Mouse (Mus musculus): ENCODE data around the gene Sco2. TPM values are rescaled to one million over a fixed set of nuclear protein-coding genes. Genes with fewer than 3 reads are reported as not detected.

The Sco2 gene
- polyA plus RNA-seq, 1 experiment, result 60.3 TPM

DNA sequence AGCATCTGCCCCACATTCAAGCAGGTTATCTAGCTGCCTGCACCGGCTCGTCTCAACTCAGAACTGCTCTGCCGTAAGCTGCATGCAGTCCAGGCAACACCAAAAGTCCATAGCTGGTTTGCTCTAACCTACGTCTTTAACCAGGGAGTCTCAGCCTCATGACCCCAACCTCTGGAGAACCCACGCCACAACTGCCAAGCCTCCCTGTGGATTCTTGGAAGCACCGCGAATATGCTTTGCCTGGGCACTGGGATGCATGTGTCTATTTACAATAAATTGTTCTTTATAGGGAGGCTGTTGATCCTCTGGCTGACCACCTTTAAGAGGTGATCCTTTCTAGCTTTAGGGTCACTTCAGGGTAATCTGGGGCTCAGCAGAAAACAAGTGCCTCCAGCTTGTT, 1.1 kb downstream of the Sco2 start:
- peak in 1 of 2 experiments; percentile 32 for DNase-seq
- Histone ChIP-seq H3K27me3 (ENCODE audit: control insufficient read depth, insufficient read depth, low read length) (no peaks in the 10 kb centered on the region), H3K27ac (ENCODE audit: insufficient read depth, low read length) (peak overlapping the region; percentile 6; the same call in 1 of the 2 replicates), H3K4me1 (ENCODE audit: control insufficient read depth, insufficient read depth, low read length) (peaks cover 20% of the 10 kb centered on the region), H3K4me3 (replicated peaks; ENCODE audit: insufficient read depth, low read depth, low read length) (peak overlapping the region; percentile 62)
- TF ChIP-seq POLR2A (IDR thresholded peaks at IDR 0.05; ENCODE audit: borderline replicate concordance, insufficient read depth, low read length) (no peak), CTCF (IDR thresholded peaks at IDR 0.05; ENCODE audit: borderline replicate concordance, insufficient read depth, low read depth, low read length) (no peak)
- 42% methylated on average over 7 of the region's 7 CpGs for WGBS

DNA sequence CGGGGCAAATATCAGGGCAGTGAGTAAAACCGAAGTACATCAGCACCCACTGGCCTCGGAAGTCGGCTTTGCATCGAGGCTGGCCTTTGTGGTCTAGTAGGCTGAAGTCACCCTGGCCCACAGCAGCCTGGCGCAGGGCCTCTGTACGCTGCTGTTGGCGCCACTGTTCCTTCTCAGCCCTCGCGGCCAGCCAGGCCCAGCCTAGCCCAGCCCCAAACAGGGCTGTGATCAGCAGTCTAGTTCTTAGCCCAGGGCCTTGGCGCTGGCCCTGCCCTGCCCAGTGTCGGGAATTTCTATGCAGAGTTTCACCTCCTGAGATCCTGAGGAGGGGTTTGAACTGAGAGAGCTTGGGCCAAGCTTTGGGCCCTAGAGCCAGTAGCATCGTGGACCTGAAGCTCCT, 1.6 kb downstream of the Sco2 start:
- WGBS, result 67% methylated on average over 13 of the region's 13 CpGs
- no peak overlapping the region for H3K4me3 ChIP-seq (replicated peaks; ENCODE audit: insufficient read depth, low read depth, low read length)
- H3K4me1 ChIP-seq (ENCODE audit: control insufficient read depth, insufficient read depth, low read length), result peaks cover 15% of the 10 kb centered on the region
- TF ChIP-seq POLR2A (IDR thresholded peaks at IDR 0.05; ENCODE audit: borderline replicate concordance, insufficient read depth, low read length) (no peak), CTCF (IDR thresholded peaks at IDR 0.05; ENCODE audit: borderline replicate concordance, insufficient read depth, low read depth, low read length) (no peak)
- H3K27ac ChIP-seq (ENCODE audit: insufficient read depth, low read length), result 0 out of 2 replicates have a peak overlapping the region, but pooled peaks have one; percentile 6
- no peak for DNase-seq
- H3K27me3 ChIP-seq (ENCODE audit: control insufficient read depth, insufficient read depth, low read length), result no peaks in the 10 kb centered on the region

DNA sequence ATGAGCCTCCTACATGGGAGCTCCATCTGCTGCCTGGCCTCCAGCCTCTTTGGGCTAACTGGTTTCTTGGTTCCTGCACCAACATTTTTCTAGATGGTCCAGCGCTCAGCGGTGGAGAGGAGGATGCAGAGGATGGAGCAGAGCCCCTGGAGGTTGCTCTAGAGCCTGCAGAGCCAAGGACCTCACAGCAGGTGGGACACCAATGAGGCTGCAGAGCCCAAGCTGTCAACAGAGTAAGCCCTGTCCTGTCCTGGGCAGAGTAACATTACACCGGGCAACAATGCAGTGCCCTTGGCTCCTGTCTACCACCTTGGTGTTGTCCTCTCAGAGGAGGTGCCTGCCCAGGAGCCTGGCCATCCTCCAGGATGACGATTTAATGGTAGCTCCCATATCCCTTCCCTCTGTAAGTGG, 8.5 kb downstream of the Sco2 start:
- TF ChIP-seq CTCF (IDR thresholded peaks at IDR 0.05; ENCODE audit: borderline replicate concordance, insufficient read depth, low read depth, low read length), result peak; percentile 20; the same call in 1 of the 2 replicates
- no peak; the same call in 1 of the 2 replicates for TF ChIP-seq POLR2A (IDR thresholded peaks at IDR 0.05; ENCODE audit: borderline replicate concordance, insufficient read depth, low read length)
- WGBS, result 13% methylated on average over 4 of the region's 4 CpGs
- Histone ChIP-seq H3K27ac (ENCODE audit: insufficient read depth, low read length) (peak overlapping the region; percentile 73), H3K27me3 (ENCODE audit: control insufficient read depth, insufficient read depth, low read length) (no peaks in the 10 kb centered on the region), H3K4me1 (ENCODE audit: control insufficient read depth, insufficient read depth, low read length) (peaks cover 29% of the 10 kb centered on the region), H3K4me3 (replicated peaks; ENCODE audit: insufficient read depth, low read depth, low read length) (no peak overlapping the region)
- DNase-seq, result peak; percentile 92 to 95

DNA sequence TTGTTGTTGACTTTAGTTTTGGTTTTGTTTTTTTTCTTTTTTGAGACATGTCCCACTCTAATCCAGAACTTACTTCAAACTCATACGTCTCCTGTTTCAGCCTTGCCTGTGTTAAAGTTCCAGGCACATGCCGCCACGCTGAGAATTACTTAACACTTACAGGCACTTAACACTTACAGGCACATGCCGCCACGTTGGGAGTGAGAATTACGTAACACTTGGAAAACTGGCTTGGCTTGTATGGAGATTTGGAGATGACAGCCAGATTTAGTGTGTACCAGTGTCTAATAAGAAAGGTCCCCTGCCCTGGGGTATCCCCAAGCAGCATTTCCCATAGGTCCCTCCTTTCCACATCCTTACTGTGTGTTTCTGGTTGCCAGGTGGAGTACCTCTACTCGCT, 10.6 kb downstream of the Sco2 start:
- Histone ChIP-seq H3K27ac (ENCODE audit: insufficient read depth, low read length) (no peak overlapping the region), H3K4me3 (replicated peaks; ENCODE audit: insufficient read depth, low read depth, low read length) (no peak overlapping the region), H3K4me1 (ENCODE audit: control insufficient read depth, insufficient read depth, low read length) (peaks cover 29% of the 10 kb centered on the region), H3K27me3 (ENCODE audit: control insufficient read depth, insufficient read depth, low read length) (no peaks in the 10 kb centered on the region)
- TF ChIP-seq POLR2A (IDR thresholded peaks at IDR 0.05; ENCODE audit: borderline replicate concordance, insufficient read depth, low read length) (no peak), CTCF (IDR thresholded peaks at IDR 0.05; ENCODE audit: borderline replicate concordance, insufficient read depth, low read depth, low read length) (no peak)
- no peak for DNase-seq
- WGBS, result 61% methylated on average over 7 of the region's 7 CpGs

DNA sequence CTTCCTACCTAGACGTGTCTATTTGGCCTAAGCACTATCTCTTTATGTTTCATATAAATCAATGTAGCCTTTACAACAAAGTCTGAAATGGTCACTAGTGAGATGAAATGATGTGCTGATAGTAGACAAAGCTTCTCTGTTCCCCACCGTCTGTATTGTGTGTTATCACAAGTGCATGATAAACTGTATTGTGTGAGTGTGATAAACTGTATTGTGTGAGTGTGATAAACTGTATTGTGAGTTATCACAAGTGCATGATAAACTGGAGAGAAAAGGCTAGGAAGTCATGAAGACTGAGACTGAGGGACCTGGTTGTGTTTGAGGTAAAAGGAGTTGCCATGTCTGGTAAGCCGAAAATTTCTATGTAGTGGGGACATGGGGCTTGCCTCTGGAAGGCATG, 14.9 kb downstream of the Sco2 start:
- no peak overlapping the region for H3K27ac ChIP-seq (ENCODE audit: insufficient read depth, low read length)
- H3K4me1 ChIP-seq (ENCODE audit: control insufficient read depth, insufficient read depth, low read length), result peaks cover 12% of the 10 kb centered on the region
- no peak for DNase-seq
- H3K4me3 ChIP-seq (replicated peaks; ENCODE audit: insufficient read depth, low read depth, low read length), result no peak overlapping the region
- WGBS, result 80% methylated on average over 3 of the region's 3 CpGs
- no peaks in the 10 kb centered on the region for H3K27me3 ChIP-seq (ENCODE audit: control insufficient read depth, insufficient read depth, low read length)
- TF ChIP-seq POLR2A (IDR thresholded peaks at IDR 0.05; ENCODE audit: borderline replicate concordance, insufficient read depth, low read length) (no peak), CTCF (IDR thresholded peaks at IDR 0.05; ENCODE audit: borderline replicate concordance, insufficient read depth, low read depth, low read length) (no peak)

DNA sequence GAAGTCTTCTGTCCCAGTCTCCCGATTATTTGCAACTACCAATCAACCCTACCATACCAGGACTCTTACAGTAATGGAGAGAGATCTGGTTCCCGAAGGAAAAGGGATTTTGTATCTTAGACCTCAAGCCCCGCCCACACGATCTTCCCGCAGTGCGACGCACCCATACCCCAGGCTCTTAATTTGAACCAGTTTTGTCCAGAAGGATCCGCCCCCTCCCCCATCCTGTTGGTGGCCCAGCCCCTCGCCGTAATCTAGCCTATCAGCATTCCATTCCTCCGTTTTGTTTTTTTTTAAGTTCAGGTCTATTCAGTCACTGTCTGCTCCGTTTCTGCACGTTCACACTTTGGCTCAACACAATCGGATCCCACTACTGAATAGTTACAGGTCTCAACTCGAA, 17.3 kb downstream of the Sco2 start:
- 0% methylated on average over 15 of the region's 15 CpGs for WGBS
- DNase-seq, result peak in 1 of 2 experiments; percentile 28
- Histone ChIP-seq H3K27ac (ENCODE audit: insufficient read depth, low read length) (no peak overlapping the region), H3K4me1 (ENCODE audit: control insufficient read depth, insufficient read depth, low read length) (peaks cover 5% of the 10 kb centered on the region; the same call in 1 of the 2 replicates), H3K27me3 (ENCODE audit: control insufficient read depth, insufficient read depth, low read length) (no peaks in the 10 kb centered on the region), H3K4me3 (replicated peaks; ENCODE audit: insufficient read depth, low read depth, low read length) (peak overlapping the region; percentile 92)
- TF ChIP-seq POLR2A (IDR thresholded peaks at IDR 0.05; ENCODE audit: borderline replicate concordance, insufficient read depth, low read length) (no peak), CTCF (IDR thresholded peaks at IDR 0.05; ENCODE audit: borderline replicate concordance, insufficient read depth, low read depth, low read length) (no peak)

DNA sequence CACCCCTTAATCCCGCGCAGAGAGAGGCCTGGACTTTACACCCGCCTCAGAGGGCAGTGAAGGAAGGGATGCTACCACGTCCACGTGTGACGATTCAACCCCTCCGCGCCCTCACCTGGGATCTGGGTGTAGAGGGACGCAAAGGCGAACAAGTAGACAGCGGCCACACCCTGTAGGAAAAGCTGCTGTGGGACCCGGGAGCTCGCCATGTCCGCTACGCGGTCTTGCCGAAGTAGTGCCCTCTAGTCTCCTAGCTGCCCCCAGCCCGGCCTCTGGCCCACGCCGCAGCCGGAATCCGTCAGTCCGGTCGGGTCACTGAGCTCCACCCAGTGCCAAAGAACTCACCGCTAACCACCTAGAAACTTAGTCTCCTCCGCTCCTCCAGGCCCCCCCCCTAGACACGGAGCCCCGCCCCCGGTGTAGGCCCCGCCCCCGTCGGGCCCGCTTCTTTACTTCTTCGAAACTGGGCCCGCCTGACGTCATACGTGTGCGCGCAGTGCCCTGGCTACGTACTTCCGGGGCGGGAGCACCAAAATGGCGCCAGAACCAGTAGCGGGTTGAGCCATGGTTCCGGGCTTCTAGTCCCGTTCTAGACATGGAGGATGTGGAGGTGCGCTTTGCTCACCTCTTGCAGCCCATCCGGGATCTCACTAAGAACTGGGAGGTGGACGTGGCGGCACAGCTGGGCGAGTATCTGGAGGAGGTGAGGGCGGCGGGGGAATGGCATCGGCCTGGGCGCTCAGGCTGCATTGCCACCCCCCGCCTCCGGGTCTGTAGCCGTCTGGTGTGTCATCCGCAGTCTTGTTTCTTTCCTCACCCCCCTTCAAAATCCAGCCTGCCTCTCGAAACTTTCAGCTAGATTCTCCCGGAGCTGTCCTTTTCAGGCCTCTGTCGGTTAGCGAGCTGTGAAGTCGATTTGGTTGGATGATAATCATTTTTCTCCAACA, 18.1 kb downstream of the Sco2 start, which contains the start of the genes Lmf2 and Ncaph2:
Gene Lmf2 (minus strand): TSS at position 419 of the 947 bp plus-strand sequence.
Gene Ncaph2 (plus strand): TSS at position 479 of the 947 bp plus-strand sequence.
- under 1% methylated on average over 64 of the region's 64 CpGs for WGBS
- H3K4me1 ChIP-seq (ENCODE audit: control insufficient read depth, insufficient read depth, low read length), result peaks cover 5% of the 10 kb centered on the region; the same call in 1 of the 2 replicates
- TF ChIP-seq CTCF (IDR thresholded peaks at IDR 0.05; ENCODE audit: borderline replicate concordance, insufficient read depth, low read depth, low read length) (no peak), POLR2A (IDR thresholded peaks at IDR 0.05; ENCODE audit: borderline replicate concordance, insufficient read depth, low read length) (peak; percentile 75; the same call in 1 of the 2 replicates)
- peak within 1 kb of the TSS; percentile 92 for H3K27ac ChIP-seq (ENCODE audit: insufficient read depth, low read length)
- H3K27me3 ChIP-seq (ENCODE audit: control insufficient read depth, insufficient read depth, low read length), result no peaks in the 10 kb centered on the region
- peak within 1 kb of the TSS; percentile 92 for H3K4me3 ChIP-seq (replicated peaks; ENCODE audit: insufficient read depth, low read depth, low read length)
- peak; percentile 93 to 96 for DNase-seq

Measured in cerebellum, adult 2 months (tissue).